Mouse (Mus musculus) inflammation-experienced regulatory T-cells (primary cell): Measurements from ENCODE around the gene Nrn1l. TPM values are rescaled to one million over a fixed set of nuclear protein-coding genes. Genes with fewer than 3 reads are reported as not detected.

Source experiments
- polyA plus RNA-seq, 2 experiments: library from polyadenylated mRNA; unstranded; fragments of 100-300 nt; shearing (Covaris generic); gene quantifications; one replicate each; pipeline ENCODE4 v1.2.1; 2017

Nrn1l gene
- polyA plus RNA-seq = under 1 TPM; 0.86 to 0.94 TPM

DNA sequence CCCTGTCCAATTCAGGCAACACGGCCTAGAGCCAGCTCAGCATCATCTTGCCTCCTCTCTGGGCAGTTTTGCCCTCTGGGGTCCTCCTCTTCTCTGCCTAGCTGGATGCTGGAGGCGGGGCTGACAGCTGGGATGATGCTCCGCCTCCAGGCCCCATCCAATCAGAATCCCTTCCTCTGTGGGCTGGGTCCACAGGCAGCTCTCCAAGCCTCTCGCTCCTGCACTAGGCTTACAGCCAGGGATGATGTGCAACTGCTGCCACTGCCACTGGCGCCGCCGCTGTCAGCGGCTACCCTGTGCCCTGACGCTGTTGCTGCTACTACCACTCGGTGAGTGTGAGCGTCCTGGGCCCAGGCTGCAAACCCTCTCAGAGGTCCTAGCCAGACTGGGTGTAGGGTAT lies at the start of gene Nrn1l:
TSS of gene Nrn1l (plus strand) at position 229 of the 400 bp plus-strand sequence.

DNA sequence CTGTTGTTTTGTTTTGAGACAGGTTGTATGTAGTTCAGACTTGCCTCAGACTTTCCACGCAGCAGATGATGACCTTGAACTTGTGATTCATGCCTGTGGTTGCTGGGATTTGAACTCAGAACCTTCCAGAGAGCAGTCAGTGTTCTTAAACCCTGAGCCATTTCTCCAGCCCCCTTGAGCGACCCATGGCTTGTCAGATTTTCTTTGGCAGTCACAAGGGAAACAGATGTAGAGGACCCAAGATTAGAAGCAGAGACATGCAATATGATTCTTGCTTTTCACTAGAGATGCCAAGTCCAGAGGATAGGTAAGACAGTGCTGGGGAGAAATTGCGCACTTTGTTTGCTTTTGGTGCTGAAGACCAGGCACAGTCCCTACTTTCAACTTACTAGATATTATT lies 40.2 kb upstream of the Nrn1l start, which contains the start of gene Cenpt:
TSS of gene Cenpt (minus strand) at position 101 of the 400 bp plus-strand sequence.

DNA sequence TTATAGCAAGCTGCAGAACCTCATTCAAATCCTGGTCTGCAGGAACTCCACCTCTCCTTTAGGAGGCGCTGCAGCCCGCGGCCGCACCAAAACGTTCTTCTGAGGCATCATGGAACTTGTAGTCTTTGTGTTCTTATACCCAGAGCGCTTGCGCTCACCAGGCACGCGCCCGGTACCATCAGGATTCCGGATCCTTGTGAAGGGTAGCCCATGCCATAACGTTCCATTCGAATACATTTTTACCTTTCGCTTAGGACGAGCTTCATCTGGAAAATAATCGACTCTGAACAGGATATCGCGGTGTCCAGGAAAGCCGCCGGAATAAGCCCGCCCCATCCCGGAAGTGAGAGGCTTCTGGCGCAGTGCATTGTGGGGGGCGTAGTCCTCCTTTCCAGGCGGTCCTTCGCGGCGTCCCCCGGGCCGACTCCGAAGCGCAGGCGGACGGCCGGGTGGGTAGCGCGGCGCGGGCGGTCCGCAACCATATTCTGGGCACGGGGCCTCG lies 38.6 kb upstream of the Nrn1l start, which contains the start of gene Thap11:
TSS of gene Thap11 (plus strand) at position 418 of the 502 bp plus-strand sequence.

DNA sequence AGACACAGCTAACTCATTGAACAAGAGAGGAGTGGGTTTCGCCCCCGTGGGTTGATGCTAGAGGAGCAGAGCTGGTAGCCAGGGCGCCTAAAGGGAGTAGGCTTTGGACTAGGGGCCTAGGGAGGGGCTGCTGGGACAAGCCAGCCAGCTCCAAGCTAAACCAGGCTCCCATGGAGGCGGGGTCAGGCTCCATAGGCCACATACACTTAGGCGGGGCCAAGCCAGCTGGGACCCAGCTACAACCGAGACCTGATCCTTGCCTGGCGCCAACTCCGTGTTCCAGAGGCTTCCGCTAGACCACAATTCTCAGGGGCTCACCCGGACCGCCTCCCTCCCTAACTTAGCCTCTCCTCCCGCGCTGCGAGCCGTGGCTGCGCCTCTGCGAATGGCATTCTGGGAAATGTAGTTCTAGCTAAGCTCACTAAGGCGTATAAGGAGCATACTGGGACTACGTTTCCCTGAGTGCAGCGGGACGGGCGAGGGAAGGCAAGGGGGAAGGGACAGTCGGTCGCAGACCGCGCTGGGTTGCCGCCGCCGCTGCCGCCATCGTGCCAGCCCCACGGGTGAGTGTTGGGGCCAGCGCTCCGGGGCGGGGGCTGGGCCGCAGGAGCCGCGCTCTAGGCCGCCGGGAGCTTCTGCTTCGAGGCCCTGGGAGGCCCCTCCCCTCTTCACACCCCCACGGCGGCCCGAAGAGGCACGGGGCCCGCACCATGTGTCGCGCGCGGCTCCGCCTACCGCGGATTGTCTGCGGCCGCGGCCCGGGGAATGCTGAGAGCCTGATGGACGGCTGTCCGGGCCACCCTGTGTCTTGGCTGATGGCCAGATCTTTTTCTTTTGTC lies 33.0 kb upstream of the Nrn1l start, which contains the start of gene Nutf2:
TSS of gene Nutf2 (plus strand) at position 438 of the 839 bp plus-strand sequence.

DNA sequence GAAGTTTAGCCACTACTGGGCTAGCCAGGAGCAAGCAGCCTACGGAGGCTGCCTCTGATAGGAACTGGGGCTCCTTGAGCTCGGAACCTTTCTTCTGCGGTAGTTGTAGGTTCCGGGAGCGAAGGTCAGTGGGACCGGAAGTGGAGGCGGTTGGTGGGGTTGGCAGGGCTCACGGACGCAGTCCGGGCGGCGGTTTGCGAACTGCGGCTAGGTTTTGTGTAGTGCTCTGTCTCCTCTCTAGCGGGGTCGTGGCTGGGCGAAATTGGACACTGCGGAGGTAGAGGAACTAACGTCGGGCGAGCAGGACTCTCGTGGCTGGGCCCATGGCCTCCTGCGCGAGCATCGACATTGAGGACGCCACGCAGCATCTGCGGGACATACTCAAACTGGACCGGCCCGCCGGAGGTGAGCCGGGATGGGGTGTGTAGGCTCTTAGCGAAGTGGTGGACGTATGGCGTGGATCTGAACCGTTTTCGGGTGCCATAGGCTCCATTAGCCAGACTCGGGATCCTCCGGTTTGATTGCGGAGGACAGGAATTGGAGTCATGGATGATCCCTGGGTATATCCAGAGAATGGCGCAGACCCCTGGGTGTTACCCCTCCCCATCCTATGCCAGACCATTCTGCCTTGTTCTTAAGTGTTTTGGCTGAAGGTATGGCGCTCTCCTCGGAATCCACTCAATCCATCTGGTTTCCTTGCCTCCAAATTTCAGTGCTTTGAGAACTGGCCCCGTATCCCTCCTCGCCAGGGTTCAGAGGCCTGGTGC lies 12.4 kb upstream of the Nrn1l start, which contains the start of gene Edc4:
TSS of gene Edc4 (plus strand) at position 128 of the 767 bp plus-strand sequence.

DNA sequence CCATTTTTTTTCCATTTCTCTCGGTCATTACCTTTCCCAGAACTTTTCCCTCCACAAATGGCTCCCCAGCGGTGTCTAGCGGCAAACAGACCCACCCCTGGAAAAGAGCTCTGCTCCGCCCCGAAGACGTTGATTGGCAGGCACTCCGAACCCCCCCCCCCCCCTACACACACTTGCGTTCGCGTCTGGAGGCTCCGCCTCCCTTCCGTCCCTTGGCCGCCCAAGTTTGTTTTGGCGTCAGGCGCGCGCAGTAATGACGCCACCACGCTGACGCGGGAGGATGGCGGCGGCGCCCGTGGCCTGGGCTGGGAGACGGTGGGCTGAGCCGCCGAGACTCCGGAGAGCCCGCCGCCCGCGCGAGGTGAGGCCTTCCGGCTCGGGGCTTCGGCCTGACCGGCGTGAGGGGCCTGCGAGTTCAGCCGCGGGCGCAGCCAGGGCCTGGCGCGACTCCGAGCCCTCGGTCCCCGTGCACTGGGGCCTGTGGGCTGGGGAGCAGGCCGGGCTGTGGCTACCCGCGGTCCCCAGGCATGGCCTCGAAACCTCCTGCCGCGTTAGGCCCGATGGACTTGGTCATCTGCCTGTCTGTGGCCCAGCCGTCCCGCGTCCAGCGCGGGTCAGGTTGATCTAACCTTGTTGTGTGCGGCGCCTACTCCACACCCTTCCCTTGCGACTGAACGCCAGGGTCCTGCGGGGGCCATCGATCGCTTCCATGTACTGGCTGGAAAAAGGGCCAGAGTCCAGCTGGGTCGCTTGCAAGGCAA lies 7.0 kb downstream of the Nrn1l start, which contains the start of gene Pskh1:
TSS of gene Pskh1 (plus strand) at position 262 of the 761 bp plus-strand sequence.

DNA sequence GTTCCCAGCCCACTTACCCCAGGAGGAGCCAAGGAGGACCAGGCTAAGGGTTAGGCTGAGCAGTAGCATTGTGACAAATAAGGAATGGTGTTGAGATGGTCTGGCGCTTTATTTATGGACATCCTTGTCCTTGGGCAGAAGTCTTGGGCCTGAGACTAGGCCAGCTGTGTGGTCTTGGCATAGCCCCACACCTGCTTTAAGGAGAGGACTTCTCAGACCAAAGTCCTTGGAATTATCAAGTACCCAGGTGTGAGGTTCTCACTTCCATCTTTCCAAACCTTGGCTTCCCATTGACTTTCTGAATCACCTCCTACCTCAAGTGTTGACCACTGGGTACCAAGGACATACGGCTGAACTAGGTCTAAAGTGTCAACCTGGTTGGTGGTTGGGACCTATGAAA lies 40.4 kb downstream of the Nrn1l start, which contains the start of gene Ctrl:
TSS of gene Ctrl (minus strand) at position 101 of the 400 bp plus-strand sequence.

DNA sequence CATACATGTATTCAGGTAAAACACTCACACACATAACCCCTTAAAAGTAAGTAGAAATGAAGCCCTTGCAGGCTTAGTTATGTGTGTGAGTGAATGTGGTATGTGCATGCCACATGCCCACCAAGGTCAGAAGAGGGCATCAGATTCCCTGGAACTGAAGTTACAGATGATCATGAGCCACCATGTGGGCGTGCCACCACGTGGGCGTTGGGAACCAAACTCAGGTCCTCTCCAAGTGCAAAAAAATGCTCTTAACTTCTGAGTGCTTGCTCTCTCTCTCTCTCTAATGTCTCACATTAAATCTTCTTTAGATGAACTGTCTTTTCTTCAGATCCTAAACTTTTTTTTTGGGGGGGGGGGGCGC lies 44.9 kb downstream of the Nrn1l start, which contains the start of gene Psmb10:
TSS of gene Psmb10 (minus strand) at position 139 of the 364 bp plus-strand sequence.

DNA sequence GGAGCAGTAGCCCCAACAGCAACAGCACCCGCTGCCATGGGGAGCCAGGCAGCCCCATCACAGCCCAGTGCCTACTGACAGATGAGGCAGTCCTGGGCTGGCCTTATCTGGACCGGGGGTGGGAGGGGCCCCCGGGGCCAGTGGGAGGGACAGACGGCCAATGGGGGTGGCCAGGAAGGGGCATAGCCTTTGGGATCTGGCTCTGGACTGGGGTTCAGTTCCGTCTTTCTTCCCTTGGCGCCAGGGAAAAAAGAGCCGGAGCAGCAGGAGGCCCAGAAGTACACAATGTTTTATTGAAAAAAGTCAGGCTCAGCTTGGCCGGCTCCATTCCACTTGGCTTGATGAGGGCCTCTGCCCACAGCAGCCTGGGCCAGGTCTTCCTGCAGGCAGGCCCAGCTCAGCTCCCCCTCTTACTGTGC lies 50.0 kb downstream of the Nrn1l start, which contains the start of gene Lcat:
TSS of gene Lcat (minus strand) at position 62 of the 419 bp plus-strand sequence.

Other genes with a start within 250 kb of the Nrn1l start
- 100 to 1,000 TPM; 122 to 131 TPM for gene Carmil2, start 207.3 kb upstream of the Nrn1l start, polyA plus RNA-seq
- 10 to 100 TPM; 70.3 to 83.0 TPM for gene Acd, start 192.5 kb upstream of the Nrn1l start, polyA plus RNA-seq
- 10 to 100 TPM in 1 of 2 experiments, 1 to 10 TPM in 1; 7.6 to 16.7 TPM for gene Pard6a, start 192.4 kb upstream of the Nrn1l start, polyA plus RNA-seq
- under 1 TPM in 1 of 2 experiments, not detected in 1; 0.23 TPM for gene 4933405L10Rik, start 185.9 kb upstream of the Nrn1l start, polyA plus RNA-seq
- 1 to 10 TPM; 3.6 to 4.3 TPM for gene Enkd1, start 185.4 kb upstream of the Nrn1l start, polyA plus RNA-seq
- 1 to 10 TPM; 6.5 to 7.5 TPM for gene Gfod2, start 134.9 kb upstream of the Nrn1l start, polyA plus RNA-seq
- 10 to 100 TPM; 19.4 to 27.8 TPM for gene Ranbp10, start 66.2 kb upstream of the Nrn1l start, polyA plus RNA-seq
- 1 to 10 TPM; 1.1 to 1.7 TPM for gene Tsnaxip1, start 65.8 kb upstream of the Nrn1l start, polyA plus RNA-seq
- 10 to 100 TPM; 15.3 to 15.7 TPM for gene Cenpt, start 40.3 kb upstream of the Nrn1l start, polyA plus RNA-seq
- 10 to 100 TPM; 30.3 to 37.3 TPM for gene Thap11, start 38.4 kb upstream of the Nrn1l start, polyA plus RNA-seq
- 10 to 100 TPM in 1 of 2 experiments, 1 to 10 TPM in 1; 9.7 to 15.3 TPM for gene Nutf2, start 33.0 kb upstream of the Nrn1l start, polyA plus RNA-seq
- gene Edc4, start 12.7 kb upstream of the Nrn1l start, polyA plus RNA-seq = 10 to 100 TPM; 74.6 to 95.9 TPM
- gene Pskh1, start 6.9 kb downstream of the Nrn1l start, polyA plus RNA-seq = 10 to 100 TPM; 22.7 to 25.5 TPM
- gene Ctrl, start 40.3 kb downstream of the Nrn1l start, polyA plus RNA-seq = 1 to 10 TPM; 1.9 to 3.6 TPM
- gene Psmb10, start 44.9 kb downstream of the Nrn1l start, polyA plus RNA-seq = 100 to 1,000 TPM; 357 to 426 TPM
- under 1 TPM; 0.42 to 0.51 TPM for gene Lcat, start 49.8 kb downstream of the Nrn1l start, polyA plus RNA-seq
- 10 to 100 TPM; 12.3 to 15.7 TPM for gene Slc12a4, start 72.5 kb downstream of the Nrn1l start, polyA plus RNA-seq
- not detected for gene Dpep3, start 85.9 kb downstream of the Nrn1l start, polyA plus RNA-seq
- 10 to 100 TPM; 24.2 to 34.3 TPM for gene Dus2, start 97.8 kb downstream of the Nrn1l start, polyA plus RNA-seq
- gene Dpep2nb, start 112.4 kb downstream of the Nrn1l start, polyA plus RNA-seq = 1 to 10 TPM in 1 of 2 experiments, not detected in 1; 1.2 TPM
- 10 to 100 TPM; 16.5 to 20.6 TPM for gene Ddx28, start 118.3 kb downstream of the Nrn1l start, polyA plus RNA-seq
- 100 to 1,000 TPM; 125 to 142 TPM for gene Nfatc3, start 165.3 kb downstream of the Nrn1l start, polyA plus RNA-seq
- 1 to 10 TPM; 1.2 to 4.4 TPM for gene Esrp2, start 243.4 kb downstream of the Nrn1l start, polyA plus RNA-seq